Mouse (Mus musculus): ENCODE measurements around the gene Cgrrf1. TPM values are rescaled to one million over a fixed set of nuclear protein-coding genes. Genes with fewer than 3 reads are reported as not detected.
"Not testable (repeated sequence)": the region's sequence is repeated elsewhere in the genome, so short reads cannot be mapped to it uniquely, and the experiment has no call there.

Cgrrf1 gene
- polyA plus RNA-seq, 1 experiment from 2014 or later, result 19.0 TPM

DNA sequence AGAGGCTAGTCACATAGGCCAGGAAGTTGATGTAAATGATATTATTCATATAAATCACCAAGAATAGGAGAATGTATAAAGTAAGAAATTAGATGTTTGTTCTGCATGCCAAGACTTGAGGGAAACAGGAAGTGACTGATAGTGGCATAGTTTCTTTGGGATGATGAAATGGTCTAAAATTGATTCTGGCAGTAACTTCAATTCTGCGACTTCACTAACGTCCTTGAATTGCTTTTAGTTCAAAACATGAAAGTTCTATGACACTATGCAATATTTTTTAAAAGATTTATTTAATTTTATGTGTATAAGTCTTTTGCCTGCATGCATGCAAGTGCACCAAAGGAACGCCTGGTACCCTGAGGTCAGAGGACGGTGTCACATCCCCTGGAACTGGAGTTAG, 28.7 kb upstream of the Cgrrf1 start:
- ATAC-seq (ENCODE audit: low read depth), result no peak
- DNase-seq, result no peak
- H3K9ac ChIP-seq, result no peak overlapping the region
- peaks cover 10% of the 10 kb centered on the region for H3K4me1 ChIP-seq (replicated peaks)
- H3K4me3 ChIP-seq (replicated peaks), result no peak overlapping the region
- peaks cover 15% of the 10 kb centered on the region for H3K36me3 ChIP-seq
- no peaks in the 10 kb centered on the region for H3K9me3 ChIP-seq (replicated peaks)
- no peaks in the 10 kb centered on the region for H3K27me3 ChIP-seq
- WGBS (ENCODE audit: insufficient replicate concordance), result 79% methylated on average over 4 of the region's 4 CpGs
- no peak overlapping the region for H3K4me2 ChIP-seq
- no peak overlapping the region for H3K27ac ChIP-seq

DNA sequence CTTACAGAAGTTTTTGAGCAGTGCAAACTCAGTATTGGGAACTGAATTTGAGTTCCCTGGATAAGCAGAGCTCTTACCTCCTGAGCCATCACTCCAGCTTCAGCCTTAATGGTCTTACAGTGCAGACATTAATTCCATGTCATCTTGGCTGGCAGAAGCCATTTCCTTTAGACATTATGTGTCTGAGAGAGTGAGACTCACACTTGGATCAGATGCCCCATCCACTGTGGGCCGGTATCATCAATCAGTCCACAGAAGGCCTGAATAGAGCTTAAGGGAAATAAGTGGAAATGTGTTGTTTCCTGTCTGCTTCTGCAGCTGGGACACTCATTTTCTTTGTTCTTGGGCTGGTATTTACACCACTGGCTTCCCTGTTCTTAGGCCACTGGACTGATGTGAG, 28.1 kb upstream of the Cgrrf1 start:
- Histone ChIP-seq H3K27ac (no peak overlapping the region), H3K27me3 (no peaks in the 10 kb centered on the region), H3K9ac (no peak overlapping the region), H3K4me2 (no peak overlapping the region), H3K4me1 (replicated peaks) (peaks cover 10% of the 10 kb centered on the region), H3K9me3 (replicated peaks) (no peaks in the 10 kb centered on the region), H3K36me3 (peaks cover 15% of the 10 kb centered on the region), H3K4me3 (replicated peaks) (no peak overlapping the region)
- ATAC-seq (ENCODE audit: low read depth) (no peak), DNase-seq (no peak)
- WGBS (ENCODE audit: insufficient replicate concordance), result 44% methylated on average over 1 of the region's 1 CpGs

DNA sequence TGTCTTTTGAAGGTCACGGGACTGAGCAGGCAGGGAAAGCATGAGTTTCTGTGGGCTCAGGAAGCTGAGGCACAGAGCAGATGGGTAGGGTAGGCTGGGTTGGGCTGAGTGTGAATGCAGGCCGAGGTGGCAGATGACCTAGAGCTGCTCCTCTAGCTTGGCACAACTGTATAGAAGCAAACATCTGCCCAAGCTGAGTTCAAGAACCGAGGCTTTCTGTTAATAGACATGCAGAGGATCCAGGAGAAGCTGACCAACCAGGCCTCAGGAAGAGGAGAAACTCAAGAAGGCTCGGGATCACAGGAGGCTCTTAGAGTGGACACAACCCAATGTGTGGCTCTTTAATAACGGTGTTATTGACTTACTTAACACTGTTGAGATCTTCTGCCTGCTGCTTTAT, 25.7 kb upstream of the Cgrrf1 start:
- 73% methylated on average over 5 of the region's 5 CpGs for WGBS (ENCODE audit: insufficient replicate concordance)
- Histone ChIP-seq H3K9me3 (replicated peaks) (no peaks in the 10 kb centered on the region), H3K9ac (no peak overlapping the region), H3K36me3 (peaks cover 24% of the 10 kb centered on the region), H3K4me3 (replicated peaks) (no peak overlapping the region), H3K4me2 (no peak overlapping the region), H3K27me3 (no peaks in the 10 kb centered on the region), H3K27ac (no peak overlapping the region), H3K4me1 (replicated peaks) (peaks cover 2% of the 10 kb centered on the region)
- ATAC-seq (ENCODE audit: low read depth) (no peak), DNase-seq (no peak)

DNA sequence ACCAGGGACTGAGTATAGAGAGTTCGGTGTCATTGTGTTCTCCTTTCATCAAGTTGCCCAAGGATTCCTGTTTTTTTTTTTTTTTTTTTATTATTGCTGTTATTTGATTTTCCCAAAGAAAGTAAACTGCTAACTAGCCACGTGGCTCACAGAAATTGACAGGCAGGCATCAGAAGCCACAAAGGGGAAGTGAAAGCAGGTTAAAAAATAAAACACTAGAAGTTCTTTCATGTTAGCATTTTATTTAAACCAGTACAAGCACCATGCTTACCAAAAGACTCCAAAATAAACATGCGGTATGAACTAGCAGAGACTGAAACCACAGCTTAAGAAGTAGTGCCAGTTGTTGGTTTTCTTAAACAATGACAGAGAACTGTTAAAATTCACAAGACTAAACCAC, 24.0 kb upstream of the Cgrrf1 start:
- H3K4me1 ChIP-seq (replicated peaks), result no peaks in the 10 kb centered on the region
- no peak for ATAC-seq (ENCODE audit: low read depth)

DNA sequence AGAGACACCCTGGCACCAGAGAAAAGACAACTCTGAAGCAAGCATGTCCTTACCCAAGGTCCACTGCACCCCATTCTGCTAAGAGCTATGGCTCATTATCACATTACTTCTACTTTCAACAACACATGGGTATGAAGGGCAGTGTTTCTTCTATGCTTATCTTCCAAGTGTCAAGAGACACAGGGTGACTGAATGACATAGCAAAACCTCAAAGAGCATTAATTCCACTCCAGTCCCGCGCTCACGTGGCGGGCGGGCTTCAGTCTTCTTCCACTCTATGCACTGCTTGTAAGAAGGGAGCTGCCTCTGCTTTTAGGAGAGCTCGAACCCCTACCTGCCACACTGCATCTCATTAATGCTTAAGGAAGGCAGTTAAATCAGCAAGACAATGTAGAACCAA, 16.3 kb upstream of the Cgrrf1 start:
- Histone ChIP-seq H3K36me3 (peaks cover 54% of the 10 kb centered on the region), H3K27ac (peak overlapping the region; percentile 43; the same call in 1 of the 2 replicates), H3K9ac (no peak overlapping the region), H3K4me2 (peak overlapping the region; percentile 20; the same call in 1 of the 2 replicates), H3K4me3 (replicated peaks) (no peak overlapping the region), H3K27me3 (no peaks in the 10 kb centered on the region), H3K9me3 (replicated peaks) (no peaks in the 10 kb centered on the region), H3K4me1 (replicated peaks) (peaks cover 49% of the 10 kb centered on the region)
- 33% methylated on average over 6 of the region's 6 CpGs for WGBS (ENCODE audit: insufficient replicate concordance)
- DNase-seq (no peak), ATAC-seq (ENCODE audit: low read depth) (peak; percentile 89)

More for the DNA sequence above, 24.0 kb upstream of the Cgrrf1 start:
- Histone ChIP-seq H3K36me3 (peaks cover 37% of the 10 kb centered on the region), H3K4me2 (no peak overlapping the region), H3K4me3 (replicated peaks) (no peak overlapping the region), H3K27ac (no peak overlapping the region), H3K9me3 (replicated peaks) (no peaks in the 10 kb centered on the region), H3K27me3 (no peaks in the 10 kb centered on the region), H3K9ac (no peak overlapping the region)
- DNase-seq, result no peak
- WGBS (ENCODE audit: insufficient replicate concordance), result 58% methylated on average over 3 of the region's 3 CpGs

DNA sequence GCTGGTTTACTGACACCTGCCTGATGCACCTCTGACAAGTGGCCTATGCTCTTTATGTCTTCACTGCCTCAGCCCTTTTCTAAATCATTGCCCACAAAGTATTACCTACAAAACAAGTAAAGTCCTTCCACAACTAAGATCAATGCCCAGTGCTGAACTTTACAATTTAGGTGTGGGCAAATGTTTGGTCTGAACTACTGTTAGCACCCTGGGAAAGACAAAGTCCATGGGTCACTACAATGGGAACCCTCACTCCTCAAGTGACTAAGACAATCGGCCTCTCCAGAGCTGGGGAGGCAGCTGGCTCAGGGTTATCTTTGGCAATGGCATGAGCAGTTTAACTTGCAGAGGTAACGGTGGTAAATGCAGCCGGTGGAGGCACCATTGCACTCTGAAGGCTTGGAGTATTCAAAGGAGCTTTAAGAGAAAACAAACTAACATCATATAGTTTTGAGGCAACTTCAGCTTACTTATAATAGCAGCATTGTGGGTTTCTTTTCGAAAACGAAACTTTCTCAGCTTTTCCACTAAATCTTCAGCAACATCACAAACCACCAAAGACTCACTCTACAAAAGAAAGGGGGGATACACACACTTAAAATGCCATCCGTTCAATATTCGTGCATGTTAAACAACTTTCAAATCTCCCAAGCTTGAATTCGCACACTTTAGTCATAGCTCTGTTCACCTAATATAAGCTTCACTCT, 14.9 kb upstream of the Cgrrf1 start:
- Histone ChIP-seq H3K4me2 (no peak overlapping the region), H3K4me1 (replicated peaks) (peaks cover 55% of the 10 kb centered on the region), H3K9ac (0 out of 2 replicates have a peak overlapping the region, but pooled peaks have one; percentile 31), H3K4me3 (replicated peaks) (no peak overlapping the region), H3K9me3 (replicated peaks) (no peaks in the 10 kb centered on the region), H3K36me3 (peaks cover 42% of the 10 kb centered on the region), H3K27ac (peak overlapping the region; percentile 9; the same call in 1 of the 2 replicates), H3K27me3 (no peaks in the 10 kb centered on the region)
- no peak for DNase-seq
- WGBS (ENCODE audit: insufficient replicate concordance), result 78% methylated on average over 8 of the region's 8 CpGs
- no peak for ATAC-seq (ENCODE audit: low read depth)

DNA sequence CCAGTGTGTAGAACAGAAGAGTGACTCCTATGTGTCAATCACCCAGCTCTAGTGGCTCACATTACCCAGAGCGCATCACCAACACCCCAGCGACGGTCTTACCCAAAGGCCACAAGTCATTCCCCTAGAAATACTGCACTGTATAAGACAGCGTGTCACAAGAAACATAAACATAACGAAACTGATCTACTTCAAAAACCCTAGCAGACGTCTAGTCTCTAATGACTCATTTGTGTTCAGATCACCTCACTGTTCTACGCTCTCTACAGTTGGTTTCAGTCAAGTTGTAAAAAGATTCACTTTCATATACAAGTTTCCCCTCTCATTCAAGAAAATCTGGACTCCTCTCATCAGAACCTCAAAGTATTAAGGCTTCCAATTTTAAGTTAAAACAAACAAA, 13.2 kb upstream of the Cgrrf1 start:
- H3K9me3 ChIP-seq (replicated peaks), result no peaks in the 10 kb centered on the region
- WGBS (ENCODE audit: insufficient replicate concordance), result 82% methylated on average over 7 of the region's 7 CpGs
- peaks cover 65% of the 10 kb centered on the region for H3K4me1 ChIP-seq (replicated peaks)
- H3K4me2 ChIP-seq, result no peak overlapping the region
- H3K4me3 ChIP-seq (replicated peaks), result no peak overlapping the region
- no peak overlapping the region for H3K27ac ChIP-seq
- peaks cover 27% of the 10 kb centered on the region for H3K36me3 ChIP-seq
- ATAC-seq (ENCODE audit: low read depth) (no peak), DNase-seq (no peak)
- H3K27me3 ChIP-seq, result no peaks in the 10 kb centered on the region
- no peak overlapping the region for H3K9ac ChIP-seq

DNA sequence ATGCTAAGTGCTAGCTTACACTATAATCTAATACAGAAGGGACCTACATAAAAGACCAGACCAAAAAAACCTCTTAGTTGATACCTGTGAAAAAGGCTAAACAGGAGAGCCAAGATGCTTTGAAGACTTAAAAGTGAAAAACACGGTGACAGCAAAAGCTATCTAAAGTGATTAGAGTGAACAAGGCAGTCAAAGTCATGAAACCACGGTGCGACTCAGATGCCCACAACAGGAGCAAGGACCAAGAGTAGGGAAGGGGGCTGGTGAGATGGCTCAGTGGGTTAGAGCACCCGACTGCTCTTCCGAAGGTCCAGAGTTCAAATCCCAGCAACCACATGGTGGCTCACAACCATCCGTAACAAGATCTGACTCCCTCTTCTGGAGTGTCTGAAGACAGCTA, 12.0 kb upstream of the Cgrrf1 start:
- not testable (repeated sequence) for H3K9ac ChIP-seq; H3K27me3 ChIP-seq; ATAC-seq (ENCODE audit: low read depth); H3K4me3 ChIP-seq (replicated peaks); H3K9me3 ChIP-seq (replicated peaks); H3K27ac ChIP-seq; DNase-seq
- Histone ChIP-seq H3K4me1 (replicated peaks) (peaks cover 65% of the 10 kb centered on the region), H3K4me2 (peak overlapping the region; percentile 82), H3K36me3 (peaks cover 23% of the 10 kb centered on the region)
- whole genome bisulfite sequencing (ENCODE audit: insufficient replicate concordance), result 81% methylated on average over 5 of the region's 6 CpGs

DNA sequence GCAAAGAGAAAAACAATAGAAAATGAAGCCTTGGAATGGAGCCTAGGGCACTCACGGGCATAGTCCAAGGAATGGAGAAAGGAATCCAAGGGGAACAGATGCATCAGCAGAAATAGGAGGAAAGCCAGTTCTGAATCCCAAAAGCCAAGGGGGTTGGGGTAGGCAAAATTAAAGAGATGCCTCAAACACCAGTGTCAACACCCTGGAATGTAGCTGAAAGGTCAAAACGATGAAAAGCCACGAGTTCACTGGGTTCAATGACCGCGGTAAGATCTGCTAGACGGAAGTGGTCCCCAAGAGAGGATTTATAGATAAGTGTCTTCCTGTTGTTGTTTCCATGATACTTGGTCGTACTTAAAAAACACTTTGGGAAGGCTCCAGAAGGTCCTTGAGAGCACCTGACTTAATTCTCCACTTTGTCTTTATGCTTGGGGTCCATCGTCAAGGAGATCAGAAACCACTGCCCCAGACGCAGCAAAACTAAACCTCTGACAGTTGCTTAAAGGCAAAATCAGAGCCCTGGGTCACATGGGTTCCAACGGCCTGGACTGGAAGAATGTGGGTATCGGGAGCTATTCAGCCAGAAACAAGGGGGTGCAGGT, 10.6 kb upstream of the Cgrrf1 start:
- no peaks in the 10 kb centered on the region for H3K27me3 ChIP-seq
- peak overlapping the region; percentile 84 for H3K27ac ChIP-seq
- peak overlapping the region; percentile 82 for H3K4me2 ChIP-seq
- WGBS (ENCODE audit: insufficient replicate concordance), result 2% methylated on average over 11 of the region's 11 CpGs
- ATAC-seq (ENCODE audit: low read depth) (no peak), DNase-seq (no peak)
- no peaks in the 10 kb centered on the region for H3K9me3 ChIP-seq (replicated peaks)
- peaks cover 53% of the 10 kb centered on the region for H3K4me1 ChIP-seq (replicated peaks)
- peaks cover 14% of the 10 kb centered on the region for H3K36me3 ChIP-seq
- H3K9ac ChIP-seq, result peak overlapping the region; percentile 81
- peak overlapping the region; percentile 84 for H3K4me3 ChIP-seq (replicated peaks)

DNA sequence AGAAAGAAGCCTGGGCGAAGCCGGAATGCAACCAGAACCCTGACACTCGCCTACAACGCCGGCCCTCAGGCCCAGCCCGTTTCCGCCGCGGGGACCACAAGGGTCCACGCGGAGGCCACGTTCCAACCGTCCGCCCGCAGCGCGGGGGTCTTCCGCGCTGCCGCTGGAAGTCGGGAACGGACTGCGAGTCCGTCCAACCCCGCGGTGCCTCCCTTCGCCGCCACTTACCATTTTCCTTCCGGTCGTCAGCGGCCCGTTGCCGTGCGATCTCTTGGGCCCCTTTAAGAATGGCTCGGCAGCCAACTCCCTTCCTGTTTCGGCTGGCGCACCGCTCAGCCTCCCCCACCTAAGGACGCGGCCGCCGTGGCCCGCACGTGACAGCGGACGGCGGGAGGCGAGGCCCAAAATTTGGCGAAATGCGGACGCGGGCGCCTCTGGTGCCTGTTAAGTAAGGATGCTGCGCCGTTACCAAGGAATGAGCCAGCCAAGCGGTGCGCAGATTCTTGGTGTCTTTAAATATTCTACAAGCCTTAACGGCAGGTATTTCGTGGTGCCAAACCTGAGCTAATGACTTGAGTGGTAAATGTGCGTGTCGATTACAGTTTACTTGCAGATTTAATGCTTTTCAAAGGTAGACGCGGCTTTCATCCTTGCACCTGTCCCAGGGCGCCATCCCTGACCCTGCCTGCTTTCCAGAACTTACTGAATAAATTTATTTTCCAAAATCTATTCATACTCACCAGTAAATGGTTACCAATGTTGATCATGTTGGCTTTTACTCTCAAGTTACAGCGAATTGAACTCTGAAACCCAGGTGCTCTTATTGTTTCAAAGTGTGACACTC, 9.8 kb upstream of the Cgrrf1 start, which contains the start of gene Gmfb:
TSS of gene Gmfb (minus strand) at position 370 of the 844 bp plus-strand sequence.
- no peaks in the 10 kb centered on the region for H3K27me3 ChIP-seq
- peak; percentile 85 for DNase-seq
- H3K9ac ChIP-seq, result peak within 1 kb of the TSS; percentile 81
- H3K4me1 ChIP-seq (replicated peaks), result peaks cover 49% of the 10 kb centered on the region
- under 1% methylated on average over 65 of the region's 65 CpGs for WGBS (ENCODE audit: insufficient replicate concordance)
- peak; percentile 96 for ATAC-seq (ENCODE audit: low read depth)
- no peaks in the 10 kb centered on the region for H3K9me3 ChIP-seq (replicated peaks)
- peak within 1 kb of the TSS; percentile 84 for H3K4me3 ChIP-seq (replicated peaks)
- H3K4me2 ChIP-seq, result peak within 1 kb of the TSS; percentile 82
- H3K36me3 ChIP-seq, result peaks cover 7% of the 10 kb centered on the region; the same call in 1 of the 2 replicates
- H3K27ac ChIP-seq, result peak within 1 kb of the TSS; percentile 84

DNA sequence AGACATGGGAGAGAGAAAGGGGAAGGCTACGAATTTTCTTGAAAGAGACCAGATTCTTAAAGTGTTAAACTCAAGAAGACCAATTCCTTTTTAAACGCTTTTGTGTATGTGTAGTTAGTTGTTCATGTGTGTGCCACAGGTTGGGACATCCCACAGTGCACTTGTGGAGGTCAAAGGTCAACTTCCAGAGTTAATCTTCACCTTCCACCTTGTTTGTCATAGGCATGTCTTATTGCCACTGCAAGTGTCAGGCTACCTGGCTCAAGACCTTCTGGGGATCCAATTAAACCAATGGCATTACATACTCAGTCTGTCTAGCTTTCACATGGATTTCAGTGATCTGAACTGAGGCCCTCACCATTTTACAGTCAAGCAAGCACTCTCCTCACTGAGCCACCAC, 7.9 kb upstream of the Cgrrf1 start:
- Histone ChIP-seq H3K9ac (no peak overlapping the region), H3K4me2 (no peak overlapping the region), H3K36me3 (no peaks in the 10 kb centered on the region), H3K27ac (no peak overlapping the region), H3K9me3 (replicated peaks) (no peaks in the 10 kb centered on the region), H3K4me1 (replicated peaks) (peaks cover 51% of the 10 kb centered on the region), H3K27me3 (no peaks in the 10 kb centered on the region), H3K4me3 (replicated peaks) (no peak overlapping the region)
- ATAC-seq (ENCODE audit: low read depth), result no peak
- DNase-seq, result no peak
- WGBS (ENCODE audit: insufficient replicate concordance), result 57% methylated on average over 2 of the region's 2 CpGs
